Mouse (Mus musculus): ENCODE results near the gene H2afv. TPM values are rescaled to one million over a fixed set of nuclear protein-coding genes. Genes with fewer than 3 reads are reported as not detected.
A peak's percentile ranks its signal among the peaks of the same experiment; 100 is the strongest.
"Not testable (repeated sequence)": the region's sequence is repeated elsewhere in the genome, so short reads cannot be mapped to it uniquely, and the experiment has no call there.

Gene H2afv
- polyA plus RNA-seq, 1 experiment: 178 TPM

- Histone ChIP-seq H3K36me3 (ENCODE audit: control insufficient read depth, insufficient read depth, low read length) (no peaks in the 10 kb centered on the region), H3K27ac (ENCODE audit: control insufficient read depth, insufficient read depth, low read length) (no peak overlapping the region), H3K27me3 (ENCODE audit: control insufficient read depth, insufficient read depth, low read length) (no peaks in the 10 kb centered on the region), H3K4me1 (replicated peaks; ENCODE audit: control insufficient read depth, insufficient read depth, low read length) (peaks cover 30% of the 10 kb centered on the region), H3K4me3 (ENCODE audit: control insufficient read depth, insufficient read depth, low read length) (no peak overlapping the region)
- WGBS: 9% methylated on average over 5 of the region's 5 CpGs
- no peak for TF ChIP-seq POLR2A (IDR thresholded peaks at IDR 0.05; ENCODE audit: control insufficient read depth, extremely low read depth, insufficient read depth, low read length, poor library complexity)
- TF ChIP-seq CTCF (IDR thresholded peaks at IDR 0.05; ENCODE audit: borderline replicate concordance, control insufficient read depth, extremely low read depth, insufficient read depth, low read length, poor library complexity): peak; percentile 93; the same call in 1 of the 2 replicates
- DNase-seq: peak; percentile 78
Measured at GRCm38 (mm10) chr11:6411684-6412083, 32.6 kb downstream of the H2afv start.

- H3K27ac ChIP-seq (ENCODE audit: control insufficient read depth, insufficient read depth, low read length): peak overlapping the region; percentile 55; the same call in 1 of the 2 replicates
- 85% methylated on average over 5 of the region's 5 CpGs for WGBS
- DNase-seq; H3K36me3 ChIP-seq (ENCODE audit: control insufficient read depth, insufficient read depth, low read length); H3K27me3 ChIP-seq (ENCODE audit: control insufficient read depth, insufficient read depth, low read length); H3K4me3 ChIP-seq (ENCODE audit: control insufficient read depth, insufficient read depth, low read length): not testable (repeated sequence)
- peaks cover 39% of the 10 kb centered on the region for H3K4me1 ChIP-seq (replicated peaks; ENCODE audit: control insufficient read depth, insufficient read depth, low read length)
Measured at GRCm38 (mm10) chr11:6410755-6411154, 33.5 kb downstream of the H2afv start.

DNA sequence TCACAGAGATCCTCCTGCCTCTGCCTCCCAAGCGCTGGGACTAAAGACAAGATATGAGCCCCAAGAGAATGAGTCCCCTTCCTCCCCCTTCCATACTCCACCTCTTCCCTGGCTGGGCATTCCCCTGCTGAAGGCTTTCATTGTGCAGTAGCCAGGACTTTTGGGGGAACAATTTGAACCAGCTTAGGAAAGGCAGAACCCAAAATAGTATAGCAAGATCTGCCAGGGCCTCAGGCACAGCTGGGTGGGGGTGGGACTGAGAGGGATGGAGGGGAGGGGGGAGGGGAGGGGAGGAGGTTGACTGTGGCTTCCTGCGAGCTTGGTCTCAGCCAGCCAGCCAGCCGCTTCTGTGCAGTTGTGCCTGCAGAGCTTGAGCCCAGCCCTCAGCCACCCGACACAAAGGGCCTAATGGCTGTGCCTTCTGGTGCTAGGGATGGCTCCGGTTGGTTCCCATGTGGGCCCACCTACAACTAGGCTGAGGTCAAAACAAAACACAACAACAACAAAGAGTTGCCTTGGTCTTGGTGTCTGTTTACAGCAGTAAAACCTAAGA lies 34.1 kb downstream of the H2afv start:
- Histone ChIP-seq H3K4me3 (ENCODE audit: control insufficient read depth, insufficient read depth, low read length) (no peak overlapping the region), H3K27ac (ENCODE audit: control insufficient read depth, insufficient read depth, low read length) (peak overlapping the region; percentile 87), H3K4me1 (replicated peaks; ENCODE audit: control insufficient read depth, insufficient read depth, low read length) (peaks cover 46% of the 10 kb centered on the region), H3K36me3 (ENCODE audit: control insufficient read depth, insufficient read depth, low read length) (peaks cover under 1% of the 10 kb centered on the region), H3K27me3 (ENCODE audit: control insufficient read depth, insufficient read depth, low read length) (no peaks in the 10 kb centered on the region)
- 22% methylated on average over 5 of the region's 5 CpGs for WGBS
- TF ChIP-seq CTCF (IDR thresholded peaks at IDR 0.05; ENCODE audit: borderline replicate concordance, control insufficient read depth, extremely low read depth, insufficient read depth, low read length, poor library complexity) (no peak), POLR2A (IDR thresholded peaks at IDR 0.05; ENCODE audit: control insufficient read depth, extremely low read depth, insufficient read depth, low read length, poor library complexity) (peak; percentile 52; the same call in 1 of the 2 replicates)
- peak; percentile 55 for DNase-seq

- H3K27me3 ChIP-seq (ENCODE audit: control insufficient read depth, insufficient read depth, low read length): no peaks in the 10 kb centered on the region
- no peak overlapping the region for H3K4me3 ChIP-seq (ENCODE audit: control insufficient read depth, insufficient read depth, low read length)
- H3K27ac ChIP-seq (ENCODE audit: control insufficient read depth, insufficient read depth, low read length): no peak overlapping the region
- peaks cover 54% of the 10 kb centered on the region for H3K4me1 ChIP-seq (replicated peaks; ENCODE audit: control insufficient read depth, insufficient read depth, low read length)
- DNase-seq: no peak
- 91% methylated on average over 3 of the region's 3 CpGs for WGBS
- H3K36me3 ChIP-seq (ENCODE audit: control insufficient read depth, insufficient read depth, low read length): peaks cover 25% of the 10 kb centered on the region
- TF ChIP-seq POLR2A (IDR thresholded peaks at IDR 0.05; ENCODE audit: control insufficient read depth, extremely low read depth, insufficient read depth, low read length, poor library complexity): no peak
- TF ChIP-seq CTCF (IDR thresholded peaks at IDR 0.05; ENCODE audit: borderline replicate concordance, control insufficient read depth, extremely low read depth, insufficient read depth, low read length, poor library complexity): no peak
Measured at GRCm38 (mm10) chr11:6407162-6407621, 37.1 kb downstream of the H2afv start.

GRCm38 (mm10) chr11:6406251-6407161 lies 37.7 kb downstream of the H2afv start:
- no peak for TF ChIP-seq POLR2A (IDR thresholded peaks at IDR 0.05; ENCODE audit: control insufficient read depth, extremely low read depth, insufficient read depth, low read length, poor library complexity)
- TF ChIP-seq CTCF (IDR thresholded peaks at IDR 0.05; ENCODE audit: borderline replicate concordance, control insufficient read depth, extremely low read depth, insufficient read depth, low read length, poor library complexity): no peak
- Histone ChIP-seq H3K4me3 (ENCODE audit: control insufficient read depth, insufficient read depth, low read length) (no peak overlapping the region), H3K27ac (ENCODE audit: control insufficient read depth, insufficient read depth, low read length) (peak overlapping the region; percentile 91), H3K4me1 (replicated peaks; ENCODE audit: control insufficient read depth, insufficient read depth, low read length) (peaks cover 52% of the 10 kb centered on the region), H3K27me3 (ENCODE audit: control insufficient read depth, insufficient read depth, low read length) (no peaks in the 10 kb centered on the region), H3K36me3 (ENCODE audit: control insufficient read depth, insufficient read depth, low read length) (peaks cover 27% of the 10 kb centered on the region)
- 41% methylated on average over 14 of the region's 14 CpGs for WGBS
- peak; percentile 51 for DNase-seq

DNA sequence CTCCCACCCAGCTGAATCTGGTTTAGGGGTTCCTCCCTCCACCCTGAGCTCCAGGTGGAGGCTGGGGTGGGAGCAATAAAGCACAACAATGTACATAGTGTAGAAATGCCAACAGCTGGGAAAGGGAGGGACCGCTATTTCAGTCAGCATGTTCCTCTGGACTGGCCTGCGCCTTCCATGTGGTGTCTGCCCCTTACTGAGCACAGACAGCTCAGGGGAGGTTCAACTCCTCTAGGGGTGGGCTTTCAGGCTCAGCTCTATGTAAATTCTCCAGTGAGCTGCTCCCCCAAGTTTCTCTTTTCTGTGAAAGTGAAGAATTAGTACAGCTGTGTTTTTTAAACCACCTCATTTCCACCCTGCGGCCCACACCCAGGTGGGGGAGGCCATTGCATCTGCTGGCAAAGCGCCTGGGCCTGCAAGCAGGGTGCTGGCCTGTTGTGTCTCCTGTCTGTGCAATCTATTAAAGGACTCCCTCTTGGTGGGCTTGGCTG lies 38.6 kb downstream of the H2afv start:
- 34% methylated on average over 4 of the region's 4 CpGs for WGBS
- Histone ChIP-seq H3K27me3 (ENCODE audit: control insufficient read depth, insufficient read depth, low read length) (no peaks in the 10 kb centered on the region), H3K4me1 (replicated peaks; ENCODE audit: control insufficient read depth, insufficient read depth, low read length) (peaks cover 43% of the 10 kb centered on the region)

More for the DNA sequence above, 38.6 kb downstream of the H2afv start:
- DNase-seq: peak; percentile 52
- Histone ChIP-seq H3K27ac (ENCODE audit: control insufficient read depth, insufficient read depth, low read length) (peak overlapping the region; percentile 91), H3K4me3 (ENCODE audit: control insufficient read depth, insufficient read depth, low read length) (no peak overlapping the region), H3K36me3 (ENCODE audit: control insufficient read depth, insufficient read depth, low read length) (peaks cover 33% of the 10 kb centered on the region)
- TF ChIP-seq POLR2A (IDR thresholded peaks at IDR 0.05; ENCODE audit: control insufficient read depth, extremely low read depth, insufficient read depth, low read length, poor library complexity) (0 out of 2 replicates have a peak, but pooled peaks have one; percentile 16), CTCF (IDR thresholded peaks at IDR 0.05; ENCODE audit: borderline replicate concordance, control insufficient read depth, extremely low read depth, insufficient read depth, low read length, poor library complexity) (no peak)
